Mouse (Mus musculus) gastrocnemius, postnatal 14 days (tissue): ENCODE results near the gene Dnaja3. TPM values are rescaled to one million over a fixed set of nuclear protein-coding genes. Genes with fewer than 3 reads are reported as not detected.
A peak's percentile ranks its signal among the peaks of the same experiment; 100 is the strongest.

Experiments used
- DNase-seq: peaks from one replicate; pipeline ENCODE4 v3.0.0; 2021; ENCODE audit warnings: mixed read lengths
- intact Hi-C: fragments of 180-260 bp; cut with DNase I; formaldehyde crosslinking; loops from one replicate; pipeline ENCODE4 v1.15.1; 2025; ENCODE audit warnings: low total_unique reads
- total RNA-seq, 2 experiments: library from RNA; stranded (reverse); gene quantifications; 2 replicates each; pipeline ENCODE4 v1.2.3; 2021

Gene Dnaja3
- total RNA-seq, 2 experiments from 2014 or later, result 88.0 to 100 TPM

- no peak for DNase-seq
- intact Hi-C loops, result no loop called here
Observed at GRCm38 (mm10) chr16:4635760-4636159, 4.0 kb upstream of the Dnaja3 start.

GRCm38 (mm10) chr16:4638891-4639390 lies 848 bp upstream of the Dnaja3 start:
- intact Hi-C loops, result no loop called here
- DNase-seq, result no peak

- intact Hi-C loops, result no loop called here
- no peak for DNase-seq
Observed at GRCm38 (mm10) chr16:4640267-4641005, 647 bp downstream of the Dnaja3 start.

- intact Hi-C loops, result no loop called here
- DNase-seq, result no peak
Observed at GRCm38 (mm10) chr16:4641119-4641838, 1.5 kb downstream of the Dnaja3 start.

GRCm38 (mm10) chr16:4642190-4642589 lies 2.4 kb downstream of the Dnaja3 start:
- peak; percentile 51 for DNase-seq

GRCm38 (mm10) chr16:4642937-4643336 lies 3.1 kb downstream of the Dnaja3 start:
- intact Hi-C loops, result no loop called here
- no peak for DNase-seq

More at GRCm38 (mm10) chr16:4642190-4642589, 2.4 kb downstream of the Dnaja3 start:
- intact Hi-C loops, result no loop called here

GRCm38 (mm10) chr16:4643670-4644419 lies 4.1 kb downstream of the Dnaja3 start:
- intact Hi-C loops, result no loop called here
- DNase-seq, result peak; percentile 85

GRCm38 (mm10) chr16:4645867-4646266 lies 6.1 kb downstream of the Dnaja3 start:
- no peak for DNase-seq

GRCm38 (mm10) chr16:4646831-4647230 lies 7.0 kb downstream of the Dnaja3 start:
- DNase-seq, result no peak
- intact Hi-C loops, result no loop called here

More at GRCm38 (mm10) chr16:4645867-4646266, 6.1 kb downstream of the Dnaja3 start:
- intact Hi-C loops, result no loop called here

GRCm38 (mm10) chr16:4647651-4648141 lies 7.9 kb downstream of the Dnaja3 start:
- intact Hi-C loops, result no loop called here
- peak; percentile 76 for DNase-seq

- no peak for DNase-seq
- intact Hi-C loops, result no loop called here
Observed at GRCm38 (mm10) chr16:4648416-4649023, 8.7 kb downstream of the Dnaja3 start.

- no peak for DNase-seq
- intact Hi-C loops, result no loop called here
Observed at GRCm38 (mm10) chr16:4649211-4649610, 9.4 kb downstream of the Dnaja3 start.

GRCm38 (mm10) chr16:4649692-4650091 lies 9.9 kb downstream of the Dnaja3 start:
- intact Hi-C loops, result no loop called here
- no peak for DNase-seq

- no peak for DNase-seq
- intact Hi-C loops, result no loop called here
Observed at GRCm38 (mm10) chr16:4650161-4650560, 10.4 kb downstream of the Dnaja3 start.

- DNase-seq, result no peak
- intact Hi-C loops, result no loop called here
Observed at GRCm38 (mm10) chr16:4651081-4651480, 11.3 kb downstream of the Dnaja3 start.

- intact Hi-C loops, result no loop called here
- no peak for DNase-seq
Observed at GRCm38 (mm10) chr16:4651624-4652023, 11.8 kb downstream of the Dnaja3 start.

GRCm38 (mm10) chr16:4652707-4653416 lies 13.1 kb downstream of the Dnaja3 start:
- no peak for DNase-seq
- intact Hi-C loops, result no loop called here

GRCm38 (mm10) chr16:4654706-4655105 lies 14.9 kb downstream of the Dnaja3 start:
- intact Hi-C loops, result no loop called here
- peak; percentile 47 for DNase-seq

GRCm38 (mm10) chr16:4655251-4655734 lies 15.5 kb downstream of the Dnaja3 start:
- no peak for DNase-seq
- intact Hi-C loops, result no loop called here
